Mouse (Mus musculus) olfactory bulb, adult 2 months (tissue): Measurements from ENCODE around the gene Eloa. TPM values are rescaled to one million over a fixed set of nuclear protein-coding genes. Genes with fewer than 3 reads are reported as not detected.

ENCODE experiments used
- H3K27ac ChIP-seq: fragments of 200-500 bp; 2 replicates; pipeline ENCODE4 v1.5.1; 2012; ENCODE audit warnings: low read depth, low read length; ENCODE audit not compliant: insufficient read depth
- H3K4me1 ChIP-seq: fragments of 200-500 bp; 2 replicates; pipeline ENCODE4 v1.6.1; 2012; ENCODE audit warnings: low read length; ENCODE audit not compliant: control insufficient read depth, insufficient read depth
- H3K4me3 ChIP-seq: fragments of 200-500 bp; 2 replicates; pipeline ENCODE4 v1.5.1; 2012; ENCODE audit warnings: mild to moderate bottlenecking, low read depth, low read length, moderate library complexity; ENCODE audit not compliant: insufficient read depth
- CTCF ChIP-seq: fragments of 200-500 bp; IDR thresholded peaks from 2 replicates; pipeline ENCODE4 v1.5.1; 2012; ENCODE audit warnings: low read depth, mild to moderate bottlenecking, low read length, moderate library complexity; ENCODE audit not compliant: insufficient read depth
- POLR2A ChIP-seq: fragments of 200-500 bp; IDR thresholded peaks from 2 replicates; pipeline ENCODE4 v1.6.1; 2012; ENCODE audit warnings: mild to moderate bottlenecking, low read depth, low read length, moderate library complexity; ENCODE audit not compliant: insufficient read depth
- WGBS: fragments of 180-500 bp; shearing (Covaris S2); methylation state at CpG from one replicate; pipeline ENCODE4 v1.1.7; 2018; 5-methylcytosine and 5-hydroxymethylcytosine counted together
- polyA plus RNA-seq: library from polyadenylated mRNA; stranded (reverse); fragments of >200 nt; gene quantifications from 2 replicates; pipeline ENCODE4 v1.2.4, GENCODE M21; 2012; ENCODE audit warnings: low replicate concordance; ENCODE audit not compliant: missing spikeins, insufficient read depth, insufficient read length

Gene Eloa
- polyA plus RNA-seq, 1 experiment, result not detected

GRCm38 (mm10) chr4:135976146-135976545 lies 45.4 kb downstream of the Eloa start:
- WGBS, result 94% methylated on average over 12 of the region's 12 CpGs

GRCm38 (mm10) chr4:135972911-135973811 lies 48.4 kb downstream of the Eloa start:
- Histone ChIP-seq H3K27ac (peak overlapping the region; percentile 64), H3K4me1 (peaks cover 20% of the 10 kb centered on the region), H3K4me3 (peak overlapping the region; percentile 84)
- TF ChIP-seq CTCF (no peak), POLR2A (no peak)
- 45% methylated on average over 13 of the region's 13 CpGs for WGBS

More at GRCm38 (mm10) chr4:135976146-135976545, 45.4 kb downstream of the Eloa start:
- no peak overlapping the region for H3K4me3 ChIP-seq
- TF ChIP-seq CTCF (no peak), POLR2A (no peak)
- peaks cover 8% of the 10 kb centered on the region for H3K4me1 ChIP-seq
- H3K27ac ChIP-seq, result no peak overlapping the region

- 1% methylated on average over 19 of the region's 19 CpGs for WGBS
These were observed 49.0 kb downstream of the Eloa start, which contains the start of gene Lypla2 for GRCm38 (mm10) chr4:135972556-135972906. TSS of gene Lypla2 (minus strand) at chr4:135972626.

GRCm38 (mm10) chr4:135971805-135972555 lies 49.6 kb downstream of the Eloa start:
- Histone ChIP-seq H3K27ac (no peak overlapping the region), H3K4me3 (peak overlapping the region; percentile 84), H3K4me1 (peaks cover 20% of the 10 kb centered on the region)
- WGBS, result 1% methylated on average over 35 of the region's 35 CpGs
- TF ChIP-seq CTCF (no peak), POLR2A (no peak; the same call in 1 of the 2 replicates)

More at GRCm38 (mm10) chr4:135972556-135972906, 49.0 kb downstream of the Eloa start, which contains the start of gene Lypla2:
- H3K4me3 ChIP-seq, result peak within 1 kb of the TSS; percentile 84
- TF ChIP-seq CTCF (no peak), POLR2A (peak; percentile 76; the same call in 1 of the 2 replicates)
- H3K4me1 ChIP-seq, result peaks cover 20% of the 10 kb centered on the region
- peak within 1 kb of the TSS; percentile 64 for H3K27ac ChIP-seq

- 84% methylated on average over 11 of the region's 11 CpGs for WGBS
- Histone ChIP-seq H3K4me3 (no peak overlapping the region), H3K27ac (no peak overlapping the region), H3K4me1 (peaks cover 20% of the 10 kb centered on the region)
- TF ChIP-seq CTCF (no peak), POLR2A (no peak)
These were observed 51.0 kb downstream of the Eloa start for GRCm38 (mm10) chr4:135970585-135970984.

GRCm38 (mm10) chr4:135969070-135969750 lies 52.4 kb downstream of the Eloa start:
- no peak overlapping the region for H3K4me3 ChIP-seq
- WGBS, result 88% methylated on average over 13 of the region's 13 CpGs
- no peak for TF ChIP-seq CTCF
- TF ChIP-seq POLR2A, result 0 out of 2 replicates have a peak, but pooled peaks have one; percentile 18
- no peak overlapping the region for H3K27ac ChIP-seq
- peaks cover 30% of the 10 kb centered on the region for H3K4me1 ChIP-seq

- WGBS, result 78% methylated on average over 19 of the region's 19 CpGs
- TF ChIP-seq CTCF (no peak), POLR2A (no peak)
These were observed 53.2 kb downstream of the Eloa start for GRCm38 (mm10) chr4:135968271-135968869.

GRCm38 (mm10) chr4:135967086-135967760 lies 54.3 kb downstream of the Eloa start:
- 89% methylated on average over 18 of the region's 18 CpGs for WGBS
- Histone ChIP-seq H3K27ac (no peak overlapping the region), H3K4me3 (no peak overlapping the region), H3K4me1 (peaks cover 33% of the 10 kb centered on the region)
- no peak for TF ChIP-seq POLR2A
- no peak for TF ChIP-seq CTCF

More at GRCm38 (mm10) chr4:135968271-135968869, 53.2 kb downstream of the Eloa start:
- Histone ChIP-seq H3K4me3 (no peak overlapping the region), H3K4me1 (peaks cover 33% of the 10 kb centered on the region), H3K27ac (no peak overlapping the region)

- no peak for TF ChIP-seq CTCF
- TF ChIP-seq POLR2A, result no peak
- Histone ChIP-seq H3K4me3 (no peak overlapping the region), H3K4me1 (peaks cover 26% of the 10 kb centered on the region), H3K27ac (no peak overlapping the region)
- 92% methylated on average over 16 of the region's 16 CpGs for WGBS
These were observed 55.3 kb downstream of the Eloa start for GRCm38 (mm10) chr4:135966283-135966682.
